Comparison of ENCODE assay signal across 8 mouse cellular contexts in the genomic region with DNA sequence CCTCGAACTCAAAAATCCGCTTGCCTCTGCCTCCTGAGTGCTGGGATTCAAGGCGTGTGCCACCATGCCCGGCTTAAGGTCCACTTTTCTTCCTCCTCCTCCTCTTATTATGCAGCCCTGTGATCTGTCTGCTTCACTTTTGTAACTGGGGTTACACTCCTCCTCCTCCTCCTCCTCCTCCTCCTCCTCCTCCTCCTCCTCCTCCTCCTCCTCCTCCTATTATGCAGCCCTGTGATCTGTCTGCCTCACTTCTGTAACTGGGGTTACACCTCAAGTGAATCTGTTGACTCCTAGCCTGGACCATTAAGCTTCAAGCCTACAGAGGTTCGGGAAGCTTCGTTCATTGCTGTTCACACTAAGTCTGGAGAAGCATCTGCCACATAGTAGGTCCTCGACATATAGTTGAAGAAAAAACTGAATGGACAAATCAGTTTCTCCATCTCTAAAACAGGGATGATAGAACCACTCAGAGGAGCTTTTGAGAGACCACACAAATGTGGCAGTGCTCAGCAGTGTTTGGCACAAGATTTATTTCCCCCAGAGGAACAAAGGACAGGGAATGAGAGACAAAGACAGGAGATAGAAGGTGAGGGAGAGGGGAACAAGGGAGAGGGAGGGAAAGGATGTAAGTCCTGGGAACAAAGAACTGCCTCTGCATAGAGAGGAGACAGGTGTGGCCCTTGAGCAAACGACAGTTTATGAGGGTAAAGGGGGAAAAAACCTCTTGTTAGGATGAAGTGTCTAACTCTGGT. TPM values are rescaled to one million over a fixed set of nuclear protein-coding genes. Genes with fewer than 3 reads are reported as not detected.
DNase-seq lines count a peak whose midpoint lies in the region; ATAC-seq lines count a peak whose summit lies in the region.

No protein-coding gene starts in this region.

- ATAC-seq in forebrain, embryonic 15.5 days (replicated peaks), result 0 out of 2 replicates have a peak, but pooled peaks have one; percentile 3
- no peak for ATAC-seq in liver, embryonic 16.5 days (ENCODE audit: low read depth)
- no peak for ATAC-seq in CD4-positive, CD25-positive, alpha-beta regulatory T cell, adult 4 months

- peaks cover 55% of the 10 kb centered on the region for H3K36me3 ChIP-seq in forebrain, embryonic 15.5 days
- peaks cover 55% of the 10 kb centered on the region for H3K36me3 ChIP-seq in liver, embryonic 16.5 days (ENCODE audit: control insufficient read depth, insufficient read depth)

- H3K9ac ChIP-seq in forebrain, embryonic 15.5 days (replicated peaks), result no peak overlapping the region
- H3K9ac ChIP-seq in liver, embryonic 16.5 days (ENCODE audit: low read depth, low read length), result peak overlapping the region; percentile 59

- WGBS in forebrain, embryonic 15.5 days, result 12% methylated on average over 8 of the region's 8 CpGs
- whole genome bisulfite sequencing in liver, embryonic 16.5 days (ENCODE audit: insufficient replicate concordance), result 22% methylated on average over 8 of the region's 8 CpGs

- H3K4me3 ChIP-seq in forebrain, embryonic 15.5 days, result peak overlapping the region; percentile 80
- peak overlapping the region; percentile 90 for H3K4me3 ChIP-seq in liver, embryonic 16.5 days (ENCODE audit: low read depth, low read length)

- DNase-seq in embryo, embryonic 9.5 days (ENCODE audit: extremely low spot score), result peak; percentile 27
- DNase-seq in embryo, embryonic 11 days, result no peak
- DNase-seq in 416B (ENCODE audit: low read depth), result peak; percentile 79
- no peak for DNase-seq in right cerebral cortex, postnatal 4 days
- DNase-seq in gastrocnemius, postnatal 4 days (ENCODE audit: low spot score in 2 of 2), result no peak

- peak overlapping the region; percentile 39; the same call in 1 of the 2 replicates for H3K27ac ChIP-seq in forebrain, embryonic 15.5 days (replicated peaks)
- peak overlapping the region; percentile 56; the same call in 1 of the 2 replicates for H3K27ac ChIP-seq in liver, embryonic 16.5 days (ENCODE audit: low read length)

- no peaks in the 10 kb centered on the region for H3K9me3 ChIP-seq in forebrain, embryonic 15.5 days
- H3K9me3 ChIP-seq in liver, embryonic 16.5 days (replicated peaks; ENCODE audit: control insufficient read depth, low read length), result no peaks in the 10 kb centered on the region

- H3K4me2 ChIP-seq in forebrain, embryonic 15.5 days (replicated peaks), result peak overlapping the region; percentile 60
- peak overlapping the region; percentile 67 for H3K4me2 ChIP-seq in liver, embryonic 16.5 days (ENCODE audit: low read depth, low read length)

- no peaks in the 10 kb centered on the region for H3K27me3 ChIP-seq in forebrain, embryonic 15.5 days
- no peaks in the 10 kb centered on the region for H3K27me3 ChIP-seq in liver, embryonic 16.5 days (ENCODE audit: control insufficient read depth, insufficient read depth, low read depth, low read length)

- H3K4me1 ChIP-seq in forebrain, embryonic 15.5 days, result peaks cover 34% of the 10 kb centered on the region
- peaks cover 34% of the 10 kb centered on the region for H3K4me1 ChIP-seq in liver, embryonic 16.5 days (ENCODE audit: control insufficient read depth, low read depth, low read length)

RNA-seq across cellular contexts. Expression of a gene that starts 1.0 kb away (rescaled TPM):
- polyA plus RNA-seq in forebrain, embryonic 15.5 days (2015; fragmentation: Nextera tagmentation; extraction: Ambion mirVana), result 524 and 546 TPM in 2 replicates
- 351 and 403 TPM in 2 replicates for polyA plus RNA-seq in liver, embryonic 16.5 days (2015; fragmentation: Nextera tagmentation; extraction: Ambion mirVana)
- 1,000 to 10,000 TPM; 1,509 to 3,003 TPM for polyA plus RNA-seq in CD4-positive, CD25-positive, alpha-beta regulatory T cell, adult 4 months (2017; shearing (Covaris generic))
- total RNA-seq in gastrocnemius, postnatal 4 days (2021), result 1,000 to 10,000 TPM in 1 of 2 experiments, 100 to 1,000 TPM in 1; 963 to 1,014 TPM

RNA-seq across cellular contexts. Expression of a gene that starts 12.5 kb away (rescaled TPM):
- polyA plus RNA-seq in forebrain, embryonic 15.5 days (2015; fragmentation: Nextera tagmentation; extraction: Ambion mirVana), result 592 and 601 TPM in 2 replicates
- 283 and 300 TPM in 2 replicates for polyA plus RNA-seq in liver, embryonic 16.5 days (2015; fragmentation: Nextera tagmentation; extraction: Ambion mirVana)
- polyA plus RNA-seq in CD4-positive, CD25-positive, alpha-beta regulatory T cell, adult 4 months (2017; shearing (Covaris generic)), result 100 to 1,000 TPM; 637 to 665 TPM
- total RNA-seq in gastrocnemius, postnatal 4 days (2021), result 10 to 100 TPM; 49.8 TPM

Comparison
In these comparisons a context has a peak if more than half of its experiments do, and no peak if none do; other contexts are left out.
1. DNase-seq: peak in embryo, embryonic 9.5 days (single experiment) and 416B (single experiment); none in embryo, embryonic 11 days (single experiment), right cerebral cortex, postnatal 4 days (single experiment) and gastrocnemius, postnatal 4 days (0 of 2).